Mouse (Mus musculus) midbrain, postnatal 0 days (tissue): ENCODE measurements around the gene Epn1. TPM values are rescaled to one million over a fixed set of nuclear protein-coding genes. Genes with fewer than 3 reads are reported as not detected.

ENCODE experiments used
- ATAC-seq: fragments of 200-750 bp; cut with Nextera tagmentation; 2 replicates; pipeline ENCODE4 v1.8.0; 2017; ENCODE audit warnings: moderate number of reproducible peaks, mild to moderate bottlenecking, moderate TSS enrichment, moderate library complexity; ENCODE audit not compliant: low FRiP score
- DNase-seq: peaks from one replicate; pipeline ENCODE4 v3.0.0-alpha.2; 2015; ENCODE audit warnings: low spot score
- H3K27ac ChIP-seq: fragments of 300-500 bp; sonication (generic); 2 replicates; pipeline ENCODE4 v1.5.1; 2014; ENCODE audit warnings: low read depth, mild to moderate bottlenecking, low read length, mixed read lengths
- H3K27me3 ChIP-seq: fragments of 300-500 bp; sonication (generic); 2 replicates; pipeline ENCODE4 v1.6.1; 2014; ENCODE audit warnings: low read length, control low read depth, mixed read lengths; ENCODE audit not compliant: insufficient read depth
- H3K36me3 ChIP-seq: fragments of 300-500 bp; sonication (generic); 2 replicates; pipeline ENCODE4 v1.6.1; 2014; ENCODE audit warnings: low read length, control low read depth, mixed read lengths; ENCODE audit not compliant: insufficient read depth
- H3K4me1 ChIP-seq: fragments of 300-500 bp; sonication (generic); 2 replicates; pipeline ENCODE4 v1.6.1; 2014; ENCODE audit warnings: mild to moderate bottlenecking, control low read depth, antibody characterized with exemption, low read length, mixed read lengths; ENCODE audit not compliant: insufficient read depth
- H3K4me2 ChIP-seq: fragments of 300-500 bp; sonication (generic); 2 replicates; pipeline ENCODE4 v1.6.1; 2014; ENCODE audit warnings: low read depth, mild to moderate bottlenecking, low read length, mixed read lengths; ENCODE audit not compliant: poor library complexity, severe bottlenecking
- H3K4me3 ChIP-seq: fragments of 300-500 bp; sonication (generic); 2 replicates; pipeline ENCODE4 v1.5.1; 2014; ENCODE audit warnings: low read depth, mild to moderate bottlenecking, low read length, moderate library complexity
- H3K9ac ChIP-seq: fragments of 300-500 bp; sonication (generic); replicated peaks from 2 replicates; pipeline ENCODE4 v1.6.1; 2014; ENCODE audit warnings: mild to moderate bottlenecking, low read length, moderate library complexity, mixed read lengths; ENCODE audit not compliant: poor library complexity, severe bottlenecking
- H3K9me3 ChIP-seq: fragments of 300-500 bp; sonication (generic); 2 replicates; pipeline ENCODE4 v1.6.1; 2016; ENCODE audit warnings: low read length, control low read depth
- CTCF ChIP-seq: IDR thresholded peaks from 2 replicates; pipeline ENCODE4 v1.5.1; 2016; ENCODE audit warnings: antibody characterized with exemption, mild to moderate bottlenecking
- WGBS: fragments of 180-500 bp; shearing (Covaris S2); extraction: QIAGEN DNeasy Blood & Tissue Kit; methylation state at CpG from one replicate; pipeline ENCODE4 v1.1.7; 2014; 5-methylcytosine and 5-hydroxymethylcytosine counted together
- polyA plus RNA-seq: library from polyadenylated mRNA; unstranded; fragments of >200 nt; fragmentation: Nextera tagmentation; extraction: Ambion mirVana; gene quantifications from 2 replicates; pipeline ENCODE4 v1.2.1, GENCODE M21; 2015
- total RNA-seq: library from RNA; depleted of rRNA; stranded (reverse); fragments of >200 nt; gene quantifications from 2 replicates; pipeline ENCODE4 v1.2.3, GENCODE M21; 2014

The Epn1 gene
- total and polyA plus RNA-seq, 2 experiments from 2014 or later = 130 to 484 TPM

DNA sequence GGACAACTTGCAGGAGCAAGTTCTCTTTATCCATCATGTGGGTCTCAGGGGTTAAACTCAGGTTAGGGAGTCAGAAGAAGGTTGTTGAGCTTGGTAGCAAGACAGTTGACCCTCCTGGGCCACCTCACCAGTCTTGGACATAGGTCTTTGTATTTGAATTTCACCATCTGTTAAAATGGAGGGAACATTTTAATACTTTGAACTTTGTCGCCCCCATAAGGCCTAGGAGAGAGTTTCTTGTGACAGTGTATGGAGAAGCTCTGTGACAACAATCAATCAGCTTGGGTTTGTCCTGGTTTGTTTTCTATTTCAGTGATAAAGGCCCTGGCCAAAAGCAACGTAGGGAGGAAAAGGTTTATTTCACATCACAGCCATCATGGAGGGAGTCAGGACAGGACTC, 32.7 kb upstream of the Epn1 start:
- no peak for ATAC-seq
- Histone ChIP-seq H3K4me3 (no peak overlapping the region), H3K9me3 (no peaks in the 10 kb centered on the region), H3K27ac (no peak overlapping the region), H3K27me3 (no peaks in the 10 kb centered on the region), H3K4me2 (no peak overlapping the region), H3K4me1 (peaks cover 3% of the 10 kb centered on the region; the same call in 1 of the 2 replicates), H3K36me3 (no peaks in the 10 kb centered on the region), H3K9ac (no peak overlapping the region)
- 28% methylated on average over 2 of the region's 2 CpGs for WGBS
- TF ChIP-seq CTCF = peak; percentile 58
- DNase-seq = peak; percentile 59

GRCm38 (mm10) chr7:5051193-5052192, 28.5 kb upstream of the Epn1 start, which contains the start of gene Zfp580:
Gene Zfp580 (plus strand): TSS chr7:5051538.
- H3K4me2 ChIP-seq = peak within 1 kb of the TSS; percentile 67

GRCm38 (mm10) chr7:5052438-5052837, 27.6 kb upstream of the Epn1 start:
- H3K9me3 ChIP-seq = no peaks in the 10 kb centered on the region
- peak overlapping the region; percentile 91 for H3K9ac ChIP-seq
- ATAC-seq (no peak), DNase-seq (peak; percentile 20)
- H3K27ac ChIP-seq = peak overlapping the region; percentile 90
- peak overlapping the region; percentile 78 for H3K4me3 ChIP-seq
- peaks cover 7% of the 10 kb centered on the region; the same call in 1 of the 2 replicates for H3K27me3 ChIP-seq
- no peaks in the 10 kb centered on the region for H3K36me3 ChIP-seq
- H3K4me1 ChIP-seq = peaks cover 22% of the 10 kb centered on the region; the same call in 1 of the 2 replicates
- WGBS = 1% methylated on average over 9 of the region's 12 CpGs
- peak overlapping the region; percentile 67 for H3K4me2 ChIP-seq
- no peak for TF ChIP-seq CTCF

More at GRCm38 (mm10) chr7:5051193-5052192, 28.5 kb upstream of the Epn1 start, which contains the start of gene Zfp580:
- Histone ChIP-seq H3K27me3 (peaks cover 7% of the 10 kb centered on the region; the same call in 1 of the 2 replicates), H3K27ac (peak within 1 kb of the TSS; percentile 90), H3K9ac (peak within 1 kb of the TSS; percentile 91), H3K9me3 (no peaks in the 10 kb centered on the region), H3K36me3 (no peaks in the 10 kb centered on the region), H3K4me3 (peak within 1 kb of the TSS; percentile 78), H3K4me1 (peaks cover 22% of the 10 kb centered on the region; the same call in 1 of the 2 replicates)
- peak; percentile 84 for ATAC-seq
- TF ChIP-seq CTCF = no peak
- DNase-seq = peak; percentile 86
- under 1% methylated on average over 56 of the region's 65 CpGs for WGBS

DNA sequence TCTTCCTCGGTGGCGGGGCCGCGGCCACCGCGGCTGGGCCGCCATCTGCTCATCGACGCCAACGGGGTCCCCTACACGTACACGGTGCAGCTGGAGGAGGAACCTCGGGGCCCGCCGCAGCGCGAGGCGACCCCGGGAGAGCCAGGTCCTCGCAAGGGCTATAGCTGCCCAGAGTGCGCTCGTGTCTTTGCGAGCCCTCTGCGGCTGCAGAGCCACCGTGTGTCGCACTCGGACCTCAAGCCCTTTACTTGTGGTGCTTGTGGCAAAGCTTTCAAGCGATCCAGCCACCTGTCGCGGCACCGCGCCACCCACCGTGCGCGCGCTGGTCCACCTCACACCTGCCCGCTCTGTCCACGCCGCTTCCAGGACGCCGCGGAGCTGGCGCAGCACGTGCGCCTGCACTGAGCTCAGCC, 27.1 kb upstream of the Epn1 start:
- H3K36me3 ChIP-seq = no peaks in the 10 kb centered on the region
- H3K27ac ChIP-seq = no peak overlapping the region
- DNase-seq = no peak
- WGBS = 3% methylated on average over 45 of the region's 45 CpGs
- peaks cover 7% of the 10 kb centered on the region; the same call in 1 of the 2 replicates for H3K27me3 ChIP-seq
- ATAC-seq = no peak
- H3K9me3 ChIP-seq = no peaks in the 10 kb centered on the region
- H3K4me3 ChIP-seq = peak overlapping the region; percentile 78
- H3K9ac ChIP-seq = peak overlapping the region; percentile 91
- peak overlapping the region; percentile 67 for H3K4me2 ChIP-seq
- no peak for TF ChIP-seq CTCF
- peaks cover 22% of the 10 kb centered on the region; the same call in 1 of the 2 replicates for H3K4me1 ChIP-seq

GRCm38 (mm10) chr7:5053456-5054179, 26.4 kb upstream of the Epn1 start:
- Histone ChIP-seq H3K9me3 (no peaks in the 10 kb centered on the region), H3K4me3 (peak overlapping the region; percentile 78), H3K4me2 (peak overlapping the region; percentile 67), H3K9ac (peak overlapping the region; percentile 66), H3K4me1 (peaks cover 22% of the 10 kb centered on the region; the same call in 1 of the 2 replicates), H3K36me3 (no peaks in the 10 kb centered on the region), H3K27me3 (peaks cover 7% of the 10 kb centered on the region; the same call in 1 of the 2 replicates), H3K27ac (peak overlapping the region; percentile 65; the same call in 1 of the 2 replicates)
- ATAC-seq (no peak), DNase-seq (peak; percentile 56)
- no peak for TF ChIP-seq CTCF
- 11% methylated on average over 32 of the region's 32 CpGs for WGBS
